Mouse (Mus musculus) naive thymus-derived CD4-positive, alpha-beta T cell, adult 2 months (primary cell): ENCODE data around the gene Kat5.
A peak's percentile ranks its signal among the peaks of the same experiment; 100 is the strongest.

Experiments used
- DNase-seq: peaks from one replicate; pipeline ENCODE4 v3.0.0-alpha.2; 2011; ENCODE audit warnings: low read depth

Kat5 gene

DNA sequence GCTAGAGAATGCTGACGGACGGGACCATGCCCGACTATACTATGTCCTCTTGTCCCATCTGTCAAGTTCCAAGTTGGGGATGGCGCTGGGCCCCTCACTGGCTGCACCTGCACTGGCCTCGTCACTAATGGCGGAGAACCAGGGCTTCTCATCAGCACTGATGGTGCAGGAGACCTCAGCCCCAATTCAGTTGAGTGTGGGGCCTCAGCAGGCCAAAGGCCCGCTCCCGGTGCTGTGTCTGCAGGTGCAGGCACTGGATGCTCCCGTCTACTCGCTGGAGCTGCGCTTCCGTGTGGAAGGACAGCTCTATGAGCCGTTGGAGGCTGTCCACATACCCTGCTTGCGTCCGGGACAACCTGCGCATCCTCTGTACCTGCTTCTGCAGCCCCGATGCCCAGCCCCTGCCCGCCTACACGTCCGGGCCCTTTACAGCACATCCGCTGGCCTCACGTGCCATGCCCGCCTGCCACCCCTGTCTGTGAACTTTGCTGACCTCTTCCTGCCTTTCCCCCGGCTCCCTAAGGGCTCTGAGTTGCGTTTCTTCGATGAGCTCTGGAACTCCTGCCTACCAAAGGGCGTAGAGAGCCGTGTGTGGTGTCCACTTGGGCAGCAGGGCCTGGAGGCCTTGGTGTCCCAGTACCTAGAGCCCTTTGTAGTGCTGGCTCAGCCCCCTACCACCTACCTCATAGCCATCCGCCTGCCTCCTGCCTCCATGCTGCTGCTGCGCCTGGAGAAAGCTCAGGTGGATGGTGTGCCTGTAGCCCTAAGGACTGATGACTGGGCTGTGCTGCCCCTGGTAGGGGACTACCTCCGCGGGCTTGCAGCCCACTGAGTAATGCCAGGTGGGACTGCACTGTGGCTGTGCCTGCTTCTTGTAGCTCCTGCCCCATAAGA lies 39.4 kb downstream of the Kat5 start:
- no peak for DNase-seq

DNA sequence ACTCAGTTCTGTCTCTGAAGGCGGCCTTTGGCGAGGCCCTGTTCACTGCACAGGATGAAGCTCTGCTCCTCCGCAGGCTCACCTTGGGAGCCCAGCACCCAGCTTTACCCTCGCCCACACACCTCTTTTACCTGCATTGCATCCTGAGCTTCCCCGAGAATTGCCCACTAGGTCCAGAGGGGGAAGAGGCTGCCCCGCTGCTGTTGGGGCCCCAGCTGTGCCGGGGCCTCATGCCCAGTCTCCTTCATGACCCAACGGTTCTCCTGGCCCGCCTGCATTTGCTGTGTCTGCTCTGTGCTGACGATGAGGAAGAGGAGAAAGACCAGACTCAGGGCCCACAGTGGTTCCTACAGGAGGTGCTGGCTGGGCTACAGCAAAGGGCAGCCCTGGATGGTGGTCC lies 40.5 kb downstream of the Kat5 start:
- no peak for DNase-seq

- DNase-seq: peak; percentile 92
Measured at GRCm38 (mm10) chr19:5568470-5569140, 41.4 kb downstream of the Kat5 start.

DNA sequence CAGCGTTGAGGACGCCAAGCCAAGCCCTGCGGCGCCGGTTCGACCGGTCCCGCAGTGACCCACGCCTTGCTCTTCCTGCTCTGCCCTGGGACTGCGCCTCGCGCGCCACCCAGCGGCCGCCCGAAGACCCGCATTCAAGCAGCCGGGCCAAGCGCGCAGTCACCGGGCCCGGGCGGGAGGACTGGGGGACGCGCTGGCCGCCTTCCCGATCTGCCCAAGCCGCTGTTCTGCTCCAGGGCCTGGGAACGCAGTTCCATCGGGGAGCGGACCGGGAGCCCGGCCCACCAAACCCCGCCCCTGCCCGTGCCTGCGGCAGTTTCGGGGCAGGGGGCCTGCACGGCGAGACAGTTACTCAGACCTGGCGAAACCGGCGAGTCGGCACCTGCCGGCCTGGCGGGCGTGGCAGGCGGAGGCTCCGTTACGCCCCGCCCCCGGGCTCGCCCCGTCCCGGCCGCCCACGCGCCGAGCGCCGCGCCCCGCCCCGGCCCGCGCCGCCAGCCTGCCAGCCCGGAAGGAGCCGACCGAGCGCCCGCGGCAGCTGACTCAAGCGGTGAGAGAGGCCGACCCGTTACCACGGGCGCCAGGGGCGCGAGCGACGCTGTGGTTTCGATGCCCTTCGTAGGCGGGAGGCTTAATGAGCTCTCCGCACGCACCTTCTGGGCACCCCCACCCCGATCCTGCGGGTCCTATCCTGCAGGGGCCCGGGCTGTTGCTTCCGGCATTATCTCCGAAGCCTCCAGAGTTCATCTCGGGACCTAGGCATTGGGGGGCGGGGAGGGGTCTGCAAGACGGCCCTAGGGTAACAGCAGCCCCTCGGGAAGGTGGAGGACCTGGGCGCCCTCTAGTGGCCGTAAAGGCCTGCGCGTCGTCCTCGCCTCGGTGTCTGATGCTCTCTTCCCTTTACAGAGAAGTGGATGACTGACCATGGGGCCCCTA lies 42.2 kb downstream of the Kat5 start, which contains the start of gene Ap5b1:
Ap5b1 (plus strand) TSS at position 492 of the 936 bp plus-strand sequence.
- DNase-seq: peak; percentile 94

- no peak for DNase-seq
Measured at GRCm38 (mm10) chr19:5567180-5567533, 42.9 kb downstream of the Kat5 start.

GRCm38 (mm10) chr19:5566316-5566715 lies 43.7 kb downstream of the Kat5 start:
- peak; percentile 26 for DNase-seq

DNA sequence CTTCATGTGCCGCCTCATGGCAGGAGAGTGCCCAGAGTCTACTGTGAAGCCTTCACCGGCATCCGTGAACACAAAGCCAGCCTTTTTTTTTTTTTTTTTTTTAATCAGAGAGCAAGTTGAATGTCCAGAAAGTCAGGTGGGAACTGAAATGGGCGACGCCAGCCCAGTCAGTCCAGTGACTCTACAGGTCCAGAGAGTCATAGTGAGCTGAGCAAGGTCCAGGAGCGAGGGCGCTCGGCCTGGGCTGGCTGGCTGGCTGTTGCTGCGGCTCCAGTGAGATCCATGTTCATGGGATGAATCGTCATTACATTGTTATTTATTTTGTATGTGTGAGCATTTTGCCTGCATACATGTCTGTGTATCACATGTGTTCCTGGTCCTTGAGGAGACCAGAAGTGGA lies 47.3 kb downstream of the Kat5 start:
- no peak for DNase-seq

DNA sequence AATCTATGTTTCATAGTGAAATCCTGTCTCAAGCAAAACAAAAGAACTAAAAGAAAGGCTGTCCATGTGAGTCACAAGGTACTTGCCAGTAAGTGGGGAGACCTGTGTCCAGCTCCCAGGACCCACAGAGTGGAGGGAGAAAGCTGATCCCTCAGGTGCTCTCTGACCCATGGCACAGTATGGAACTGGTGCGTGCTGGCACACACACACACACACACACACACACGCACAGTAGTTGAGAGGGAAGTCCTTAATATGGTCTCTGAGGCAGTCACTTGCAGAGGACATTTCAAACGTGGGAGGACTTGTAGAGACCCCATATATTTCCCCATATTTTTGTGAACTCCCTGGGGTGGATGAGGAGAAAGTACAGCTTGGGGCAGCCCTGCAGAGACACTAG lies 48.2 kb downstream of the Kat5 start:
- no peak for DNase-seq

DNA sequence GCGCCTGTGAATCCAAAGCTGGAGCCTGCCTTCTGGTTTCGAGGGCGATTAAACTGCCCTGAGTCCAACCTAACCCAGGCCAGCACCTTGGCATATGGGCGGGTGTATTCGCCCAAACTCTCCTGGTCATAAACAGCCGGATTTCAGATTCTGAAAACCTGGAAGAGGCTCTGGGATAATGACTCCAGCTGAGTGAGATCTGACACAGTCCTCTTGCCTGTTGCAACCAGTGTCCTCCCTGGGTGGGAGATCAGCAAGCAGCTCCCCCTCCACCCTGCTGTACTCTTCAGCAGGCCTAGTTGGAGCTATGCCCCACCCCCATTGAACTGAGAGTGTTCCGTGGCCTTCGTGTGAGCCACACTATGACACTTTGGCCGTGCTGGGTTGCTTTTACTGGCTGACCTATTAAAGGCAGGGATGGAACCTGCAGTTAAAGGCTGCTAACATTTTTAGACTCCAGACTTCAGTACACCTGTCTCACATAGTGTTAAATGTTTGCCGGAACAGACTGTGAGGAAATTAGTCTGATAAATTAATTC lies 48.7 kb downstream of the Kat5 start:
- DNase-seq: no peak

DNA sequence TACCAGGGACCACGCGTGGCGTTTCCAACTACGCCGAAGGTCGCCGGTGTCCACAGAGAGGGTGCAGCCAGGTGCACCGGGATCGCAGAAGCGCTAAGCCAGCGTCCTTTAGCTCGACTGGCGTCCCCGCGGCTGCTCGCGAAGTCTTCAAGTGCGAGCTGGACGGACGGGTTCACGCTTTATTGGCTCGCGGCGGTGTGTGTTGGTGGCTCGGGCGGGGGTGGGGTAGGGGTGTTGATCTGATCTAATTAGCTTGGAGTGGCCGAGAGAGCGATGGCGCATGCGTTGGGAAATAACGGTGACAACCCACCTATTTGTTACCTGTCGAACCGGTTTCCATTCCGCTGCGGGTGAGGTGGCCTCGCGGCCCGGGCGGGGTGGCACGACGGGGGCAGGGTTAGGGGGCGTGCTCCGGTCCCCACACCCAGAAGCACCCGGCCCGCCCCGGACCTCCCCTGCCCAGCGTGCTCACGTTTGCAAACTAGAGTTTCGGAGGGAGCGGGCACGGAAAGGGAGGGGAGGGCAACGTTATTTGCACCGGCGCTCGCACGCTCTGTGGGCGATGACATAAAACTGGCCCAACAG lies 49.5 kb downstream of the Kat5 start, which contains the start of gene Ovol1:
Ovol1 (minus strand) TSS at position 190 of the 585 bp plus-strand sequence.
- DNase-seq: peak; percentile 41

DNA sequence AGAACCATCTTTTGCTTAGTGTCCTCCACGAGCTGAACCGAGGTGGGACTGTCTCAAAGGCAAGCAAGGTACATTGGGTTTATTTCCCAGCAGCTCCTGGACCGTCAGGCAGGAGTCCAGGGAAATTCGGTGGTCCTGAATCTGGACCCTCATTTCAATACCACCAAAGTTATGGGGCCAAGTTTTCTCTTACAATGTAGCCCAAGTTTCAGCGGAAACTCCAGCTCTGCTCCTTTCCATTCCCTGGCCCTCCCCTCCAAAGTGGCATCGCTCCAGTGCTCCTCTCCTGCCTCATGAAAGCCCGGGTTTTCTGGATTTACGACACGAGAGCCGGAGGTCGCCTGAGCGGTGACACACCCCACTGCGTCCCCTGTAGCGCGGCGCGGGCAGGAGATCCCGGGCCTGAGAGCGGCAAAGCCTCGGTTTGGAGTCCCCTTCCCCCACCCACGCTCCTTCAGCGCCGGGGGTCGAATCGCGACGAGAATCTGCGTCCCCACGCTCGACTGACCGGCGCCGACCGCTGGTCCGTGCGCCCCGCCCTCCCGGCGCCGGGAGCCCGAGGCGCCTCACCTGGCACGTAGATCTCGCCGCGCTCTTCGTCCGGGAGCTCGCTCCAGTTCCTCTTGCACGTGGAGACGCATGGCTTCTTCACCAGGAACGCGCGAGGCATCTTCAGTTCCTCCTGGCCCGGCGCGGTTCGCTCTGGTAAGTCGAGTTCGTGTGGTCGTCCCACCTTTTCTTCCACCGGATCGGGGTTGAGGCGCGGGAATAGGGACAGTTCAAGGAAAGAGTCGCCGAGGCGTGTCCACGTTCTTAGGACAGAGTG lies 50.2 kb downstream of the Kat5 start:
- peak; percentile 42 for DNase-seq

DNA sequence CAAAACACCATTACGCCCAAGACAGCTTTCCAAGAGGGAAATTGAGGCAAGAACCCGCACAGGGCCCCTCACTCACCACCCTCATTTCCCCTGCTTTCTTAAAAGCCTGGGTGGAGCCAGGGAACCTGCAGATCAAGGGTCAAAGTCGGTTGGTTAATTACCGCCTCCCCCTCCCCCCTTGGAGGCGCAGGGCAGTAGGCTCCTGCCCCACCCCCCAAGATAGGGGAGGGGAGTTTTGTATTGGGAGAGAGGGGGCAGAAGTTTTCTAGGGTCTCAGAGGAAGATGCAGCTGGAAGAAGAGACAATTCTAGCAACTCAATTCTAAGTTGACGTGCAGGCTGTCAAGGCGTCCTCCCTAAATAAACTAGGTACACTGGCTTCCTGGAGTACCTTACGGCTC lies 50.8 kb downstream of the Kat5 start:
- DNase-seq: no peak

- DNase-seq: no peak
Measured at GRCm38 (mm10) chr19:5558770-5559169, 51.3 kb downstream of the Kat5 start.

- no peak for DNase-seq
Measured at GRCm38 (mm10) chr19:5558169-5558568, 51.9 kb downstream of the Kat5 start.

GRCm38 (mm10) chr19:5554212-5554611 lies 55.8 kb downstream of the Kat5 start:
- DNase-seq: no peak

DNA sequence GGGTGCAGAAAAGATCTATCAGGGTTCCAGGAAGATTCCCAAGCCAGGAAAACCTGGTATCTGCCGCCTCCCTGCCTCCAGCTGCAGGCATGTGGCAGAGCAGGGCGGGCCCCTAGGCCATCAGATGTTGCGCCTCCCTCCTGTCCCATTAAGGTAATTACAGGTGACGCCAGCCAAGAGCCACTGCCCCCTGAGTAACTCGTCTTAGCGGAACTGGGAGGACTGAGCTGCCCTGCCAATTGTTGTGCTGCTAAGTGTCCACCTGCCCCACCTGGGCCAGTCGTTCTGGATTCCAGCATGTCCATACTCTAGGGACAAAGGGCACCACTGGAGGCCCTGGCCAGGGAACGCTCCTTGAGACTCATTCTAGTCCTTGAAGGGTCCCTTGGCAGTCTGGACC lies 56.2 kb downstream of the Kat5 start:
- DNase-seq: no peak
